Mouse (Mus musculus) forebrain, embryonic 10.5 days (tissue): ENCODE data around the gene Ptprz1. TPM values are rescaled to one million over a fixed set of nuclear protein-coding genes. Genes with fewer than 3 reads are reported as not detected.

Experiments
- DNase-seq: peaks from one replicate; pipeline ENCODE4 v3.0.0-alpha.2; 2017; ENCODE audit warnings: low spot score; ENCODE audit errors: extremely low spot score
- H3K27ac ChIP-seq: fragments of 300-500 bp; sonication (generic); 2 replicates; pipeline ENCODE4 v1.5.1; 2016; ENCODE audit warnings: mild to moderate bottlenecking
- H3K27me3 ChIP-seq: fragments of 300-500 bp; sonication (generic); 2 replicates; pipeline ENCODE4 v1.6.1; 2016; ENCODE audit warnings: mild to moderate bottlenecking; ENCODE audit not compliant: poor library complexity, severe bottlenecking
- H3K36me3 ChIP-seq: fragments of 300-500 bp; sonication (generic); replicated peaks from 2 replicates; pipeline ENCODE4 v1.6.1; 2016; ENCODE audit warnings: mild to moderate bottlenecking, moderate library complexity
- H3K4me1 ChIP-seq: fragments of 300-500 bp; sonication (generic); 2 replicates; pipeline ENCODE4 v1.6.1; 2016
- H3K4me3 ChIP-seq: fragments of 300-500 bp; sonication (generic); 2 replicates; pipeline ENCODE4 v1.5.1; 2016; ENCODE audit warnings: mild to moderate bottlenecking, moderate library complexity
- H3K9me3 ChIP-seq: fragments of 300-500 bp; sonication (generic); 2 replicates; pipeline ENCODE4 v1.6.1; 2016; ENCODE audit warnings: mild to moderate bottlenecking, moderate library complexity
- WGBS: fragments of 180-500 bp; shearing (Covaris S2); methylation state at CpG from one replicate; pipeline ENCODE4 v1.1.7; 2016; 5-methylcytosine and 5-hydroxymethylcytosine counted together
- polyA plus RNA-seq: library from polyadenylated mRNA; unstranded; fragments of >200 nt; fragmentation: Nextera tagmentation; extraction: Ambion mirVana; gene quantifications from 2 replicates; pipeline ENCODE4 v1.2.1, GENCODE M21; 2016

Gene Ptprz1
- 52.2 and 53.1 TPM in 2 replicates for polyA plus RNA-seq

DNA sequence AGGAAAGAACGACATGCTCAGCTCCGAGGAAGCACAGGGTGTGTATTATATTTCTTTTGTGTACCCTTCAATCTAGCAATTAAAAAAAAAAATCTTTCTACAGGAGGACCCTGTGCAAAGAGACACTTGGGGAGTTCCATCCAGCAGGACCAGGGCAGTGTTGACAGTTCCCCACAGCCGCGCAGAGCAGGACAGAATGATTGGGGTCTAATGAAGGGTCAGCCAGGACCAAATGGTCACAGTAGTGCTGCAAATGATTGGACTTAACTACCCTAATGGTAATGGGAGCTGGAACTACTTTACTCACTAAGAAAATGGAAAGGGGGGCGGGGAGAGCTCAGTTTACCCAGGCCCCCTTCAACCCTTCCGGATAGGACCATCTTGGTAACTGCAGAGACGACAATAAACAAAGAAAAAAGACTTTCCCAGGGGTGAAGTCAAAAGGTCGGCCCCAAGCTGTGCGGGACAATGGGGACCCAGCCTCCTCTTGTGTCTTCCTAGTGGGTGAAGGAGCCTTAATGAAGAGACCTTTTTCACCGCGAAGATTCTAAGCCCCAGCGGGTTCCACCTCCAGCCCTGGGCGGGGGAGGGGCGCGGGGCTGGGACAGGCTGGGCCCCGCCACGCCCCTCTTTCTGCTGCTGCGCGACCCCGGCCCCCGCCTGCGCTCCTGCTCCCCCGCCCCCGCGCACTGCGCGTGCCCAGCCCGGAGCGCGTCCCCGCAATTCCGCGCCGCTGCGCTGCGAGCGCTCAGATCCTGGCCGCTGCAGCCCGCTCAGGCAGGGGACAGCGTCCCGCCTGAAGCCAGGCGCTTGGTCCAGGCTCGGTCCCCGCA is at the start of gene Ptprz1:
Gene Ptprz1 (plus strand): TSS at position 722 of the 833 bp plus-strand sequence.
- H3K4me1 ChIP-seq = peaks cover 59% of the 10 kb centered on the region
- under 1% methylated on average over 44 of the region's 44 CpGs for WGBS
- peaks cover 4% of the 10 kb centered on the region; the same call in 1 of the 2 replicates for H3K36me3 ChIP-seq
- DNase-seq = peak; percentile 85
- H3K27ac ChIP-seq = peak within 1 kb of the TSS; percentile 92
- H3K4me3 ChIP-seq = peak within 1 kb of the TSS; percentile 85
- H3K27me3 ChIP-seq = peaks cover 22% of the 10 kb centered on the region
- H3K9me3 ChIP-seq = no peaks in the 10 kb centered on the region

GRCm38 (mm10) chr6:22833637-22834036 is 41.7 kb upstream of the Ptprz1 start:
- H3K27me3 ChIP-seq = no peaks in the 10 kb centered on the region
- peaks cover 31% of the 10 kb centered on the region for H3K4me1 ChIP-seq
- H3K9me3 ChIP-seq = no peaks in the 10 kb centered on the region
- H3K4me3 ChIP-seq = no peak overlapping the region
- H3K36me3 ChIP-seq = no peaks in the 10 kb centered on the region
- 13% methylated on average over 7 of the region's 7 CpGs for WGBS
- DNase-seq = peak; percentile 45
- peak overlapping the region; percentile 75 for H3K27ac ChIP-seq

GRCm38 (mm10) chr6:22834100-22834970 is 41.0 kb upstream of the Ptprz1 start:
- DNase-seq = peak; percentile 28
- 65% methylated on average over 19 of the region's 19 CpGs for WGBS
- peak overlapping the region; percentile 75 for H3K27ac ChIP-seq

DNA sequence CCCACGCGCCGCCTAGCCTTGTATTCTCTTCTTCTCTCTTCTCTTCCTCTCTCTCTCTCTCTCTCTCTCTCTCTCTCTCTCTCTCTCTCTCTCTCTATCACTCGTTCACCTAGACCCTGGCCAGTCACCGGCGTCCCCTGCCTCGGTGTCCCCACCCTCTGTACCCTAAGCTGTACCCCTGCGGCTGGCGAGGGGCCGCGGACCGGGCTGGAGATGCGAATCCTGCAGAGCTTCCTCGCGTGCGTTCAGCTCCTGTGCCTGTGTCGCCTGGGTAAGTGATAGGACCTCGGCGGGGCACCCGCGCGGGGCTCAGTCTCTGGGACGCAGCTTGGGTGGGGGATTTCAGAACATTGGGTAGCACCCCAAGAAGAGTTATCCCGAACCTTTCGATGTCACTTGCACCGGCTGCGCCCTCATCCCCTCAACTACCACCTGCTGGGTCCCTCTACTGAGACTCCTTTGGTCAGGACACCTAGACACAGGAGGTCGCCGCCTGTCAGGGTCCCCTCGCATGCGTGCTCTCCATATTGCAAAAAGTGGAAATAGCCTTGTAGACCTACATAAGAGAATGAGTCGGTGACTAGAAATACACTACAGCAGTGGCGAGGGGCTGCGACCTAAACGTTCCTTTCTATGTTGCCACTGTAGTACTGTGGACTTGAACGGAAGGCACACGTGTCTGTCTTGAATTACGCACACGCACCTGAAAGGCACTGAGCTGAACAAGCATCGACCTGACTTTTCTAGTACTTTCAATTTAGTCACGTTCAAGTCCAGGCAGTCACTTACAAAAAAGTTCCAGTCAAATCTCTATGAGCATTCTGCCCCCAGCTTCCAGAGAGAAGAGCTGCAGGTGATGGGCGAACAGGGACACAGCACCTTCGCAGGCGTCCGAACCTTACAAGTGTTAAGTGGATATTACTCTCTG is 576 bp downstream of the Ptprz1 start:
- Histone ChIP-seq H3K4me3 (peak overlapping the region; percentile 85), H3K27ac (peak overlapping the region; percentile 92), H3K27me3 (peaks cover 22% of the 10 kb centered on the region), H3K4me1 (peaks cover 59% of the 10 kb centered on the region), H3K36me3 (peaks cover 8% of the 10 kb centered on the region; the same call in 1 of the 2 replicates), H3K9me3 (no peaks in the 10 kb centered on the region)
- DNase-seq = no peak
- 1% methylated on average over 45 of the region's 45 CpGs for WGBS

More at GRCm38 (mm10) chr6:22834100-22834970, 41.0 kb upstream of the Ptprz1 start:
- Histone ChIP-seq H3K4me1 (peaks cover 31% of the 10 kb centered on the region), H3K36me3 (no peaks in the 10 kb centered on the region), H3K9me3 (no peaks in the 10 kb centered on the region), H3K27me3 (no peaks in the 10 kb centered on the region), H3K4me3 (no peak overlapping the region)

DNA sequence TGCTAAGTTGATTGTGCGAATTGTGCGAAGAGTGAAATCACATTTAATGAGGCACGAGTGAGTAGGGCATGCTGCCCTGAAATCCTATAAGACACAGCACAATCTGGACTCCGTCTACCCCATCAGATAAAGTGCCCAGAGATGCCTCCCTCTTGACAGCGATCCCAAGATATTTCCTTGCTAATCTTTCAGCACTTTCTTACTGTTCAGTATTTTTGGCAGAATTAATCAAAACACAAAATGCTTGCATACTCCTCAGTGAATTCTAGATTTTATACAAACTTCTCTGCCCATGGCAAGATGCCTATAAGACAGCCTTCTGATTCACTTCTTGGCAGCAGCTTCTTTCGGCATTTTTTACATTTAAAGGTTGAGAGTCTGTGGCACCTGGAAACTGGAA is 12.7 kb downstream of the Ptprz1 start:
- WGBS = 96% methylated on average over 6 of the region's 6 CpGs
- Histone ChIP-seq H3K9me3 (no peaks in the 10 kb centered on the region), H3K4me3 (no peak overlapping the region), H3K36me3 (peaks cover 28% of the 10 kb centered on the region), H3K4me1 (peaks cover 8% of the 10 kb centered on the region), H3K27ac (no peak overlapping the region), H3K27me3 (no peaks in the 10 kb centered on the region)
- no peak for DNase-seq

GRCm38 (mm10) chr6:22889333-22889732 is 14.0 kb downstream of the Ptprz1 start:
- Histone ChIP-seq H3K27me3 (no peaks in the 10 kb centered on the region), H3K36me3 (peaks cover 28% of the 10 kb centered on the region), H3K27ac (no peak overlapping the region), H3K4me1 (peaks cover 3% of the 10 kb centered on the region; the same call in 1 of the 2 replicates), H3K4me3 (no peak overlapping the region), H3K9me3 (no peaks in the 10 kb centered on the region)
- no peak for DNase-seq
- 95% methylated on average over 8 of the region's 8 CpGs for WGBS

DNA sequence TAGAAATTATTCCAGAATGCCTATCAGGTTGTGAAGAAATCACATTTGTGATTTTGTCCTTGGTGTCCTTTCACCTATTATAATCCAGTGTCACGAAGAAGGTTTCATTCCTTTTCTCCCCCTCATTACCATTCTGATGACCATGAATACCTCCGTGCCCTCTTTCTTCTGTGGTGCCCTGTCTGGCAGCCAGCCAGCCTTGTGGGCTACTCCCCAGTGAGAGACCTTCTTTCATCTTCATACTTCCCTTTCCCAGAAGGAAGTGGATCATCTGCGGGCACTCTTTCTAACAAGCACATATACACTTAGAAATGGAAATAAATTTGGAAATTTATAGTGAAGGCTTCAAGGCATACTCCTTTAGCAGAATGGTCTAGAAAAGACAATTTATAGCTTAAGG is 26.7 kb downstream of the Ptprz1 start:
- no peak overlapping the region for H3K27ac ChIP-seq

DNA sequence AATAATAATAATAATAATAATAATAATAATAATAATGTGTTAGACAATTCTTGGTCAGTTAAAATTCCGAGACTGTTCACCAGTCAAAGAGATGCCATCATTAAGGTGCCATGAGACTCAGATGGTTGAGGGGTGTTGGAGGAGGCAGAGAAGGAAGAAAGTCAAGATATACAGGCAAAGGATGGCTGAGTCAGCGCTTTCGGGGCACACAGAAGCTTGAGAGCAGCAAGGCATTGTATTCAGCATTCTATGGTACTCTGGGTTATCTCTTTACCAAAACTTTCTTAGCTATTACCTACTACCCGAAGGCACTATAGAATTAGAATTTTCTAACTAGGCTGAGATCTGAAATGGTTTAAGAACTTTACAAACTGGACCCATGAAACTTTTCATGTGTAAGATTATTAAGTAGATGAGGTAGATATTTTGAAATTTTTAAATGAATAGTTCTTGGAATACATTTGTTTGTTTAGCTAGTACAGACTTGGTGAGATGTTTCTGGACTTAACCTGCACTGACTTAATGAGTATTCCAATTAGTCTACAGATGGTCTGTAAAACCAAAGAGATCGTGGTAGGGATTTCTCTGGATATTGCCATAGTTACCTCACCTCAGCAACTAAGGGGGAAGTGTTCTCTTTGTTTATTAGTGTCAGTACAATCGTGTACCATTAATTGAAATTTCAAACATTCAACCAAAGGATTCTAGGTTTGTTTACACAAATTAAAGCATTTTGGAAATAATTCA is 33.4 kb downstream of the Ptprz1 start:
- Histone ChIP-seq H3K4me3 (no peak overlapping the region), H3K27ac (no peak overlapping the region), H3K9me3 (no peaks in the 10 kb centered on the region), H3K4me1 (peaks cover 18% of the 10 kb centered on the region), H3K27me3 (no peaks in the 10 kb centered on the region), H3K36me3 (no peaks in the 10 kb centered on the region)
- 83% methylated on average over 6 of the region's 6 CpGs for WGBS
- DNase-seq = no peak

More for the DNA sequence above, 26.7 kb downstream of the Ptprz1 start:
- no peak overlapping the region for H3K4me3 ChIP-seq
- no peak for DNase-seq
- H3K27me3 ChIP-seq = no peaks in the 10 kb centered on the region
- no peaks in the 10 kb centered on the region for H3K9me3 ChIP-seq
- peaks cover 7% of the 10 kb centered on the region; the same call in 1 of the 2 replicates for H3K4me1 ChIP-seq
- WGBS = 78% methylated on average over 3 of the region's 3 CpGs
- peaks cover 5% of the 10 kb centered on the region; the same call in 1 of the 2 replicates for H3K36me3 ChIP-seq

DNA sequence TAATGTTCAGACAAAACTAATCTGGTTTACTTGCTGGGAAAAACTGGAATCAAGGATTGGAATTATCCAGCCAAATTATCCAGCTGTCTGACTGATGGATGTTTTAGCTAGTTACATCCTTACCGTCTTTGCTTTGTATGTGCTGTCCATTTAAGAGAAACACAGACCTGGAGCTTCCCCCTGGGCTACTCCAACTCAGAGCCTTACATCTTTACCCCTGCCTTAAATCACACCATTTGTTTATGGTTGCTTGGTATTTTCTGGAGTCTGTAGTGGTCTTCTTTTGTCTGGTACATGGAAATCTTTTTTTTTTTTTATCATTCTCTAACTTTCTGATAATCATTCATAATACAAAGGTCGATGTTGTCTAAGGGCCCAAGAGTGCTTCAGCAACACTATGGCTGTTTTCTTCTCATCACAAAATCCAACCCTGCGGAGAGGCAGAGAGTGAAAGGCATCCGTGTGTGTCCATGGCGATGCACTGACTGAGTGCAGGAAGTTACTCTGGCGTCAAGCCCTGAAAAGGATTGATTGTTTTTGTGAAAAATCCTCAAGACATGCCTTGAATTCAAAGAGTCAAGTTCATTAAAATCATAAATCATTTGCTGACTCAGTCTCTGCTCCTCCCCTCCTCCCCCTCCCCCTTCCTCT is 34.1 kb downstream of the Ptprz1 start:
- no peak for DNase-seq
- Histone ChIP-seq H3K4me1 (peaks cover 18% of the 10 kb centered on the region), H3K27ac (0 out of 2 replicates have a peak overlapping the region, but pooled peaks have one; percentile 44), H3K4me3 (no peak overlapping the region), H3K36me3 (peaks cover 2% of the 10 kb centered on the region; the same call in 1 of the 2 replicates), H3K27me3 (no peaks in the 10 kb centered on the region), H3K9me3 (no peaks in the 10 kb centered on the region)
- WGBS = 56% methylated on average over 6 of the region's 6 CpGs

- Histone ChIP-seq H3K27me3 (no peaks in the 10 kb centered on the region), H3K9me3 (peaks cover 1% of the 10 kb centered on the region), H3K4me1 (peaks cover 18% of the 10 kb centered on the region), H3K36me3 (peaks cover 7% of the 10 kb centered on the region), H3K4me3 (no peak overlapping the region), H3K27ac (no peak overlapping the region)
- DNase-seq = no peak
- WGBS = 57% methylated on average over 4 of the region's 4 CpGs
Measured at GRCm38 (mm10) chr6:22909908-22910260, 34.6 kb downstream of the Ptprz1 start.

DNA sequence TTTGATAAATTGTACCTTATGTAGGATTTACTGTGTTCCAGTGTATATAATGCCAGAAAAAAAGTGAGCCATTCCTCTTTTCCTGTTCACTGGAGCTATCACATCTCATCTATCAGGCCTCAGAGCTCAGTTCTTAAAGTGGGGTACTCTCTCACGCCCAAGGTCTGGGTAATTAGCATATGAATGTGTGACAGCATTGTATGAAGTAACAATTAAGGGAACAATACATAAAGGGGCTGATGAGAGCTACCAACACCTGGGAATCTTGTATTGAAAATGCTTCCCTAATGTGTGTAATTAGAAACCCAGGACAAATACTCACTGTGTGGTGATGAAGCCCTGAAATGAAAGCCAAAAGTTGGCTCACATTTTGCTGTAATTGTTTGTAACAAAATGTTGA is 47.6 kb downstream of the Ptprz1 start:
- 2% methylated on average over 1 of the region's 1 CpGs for WGBS
- no peak for DNase-seq
- H3K36me3 ChIP-seq = peaks cover 9% of the 10 kb centered on the region; the same call in 1 of the 2 replicates
- H3K27ac ChIP-seq = peak overlapping the region; percentile 75; the same call in 1 of the 2 replicates
- no peak overlapping the region for H3K4me3 ChIP-seq
- H3K4me1 ChIP-seq = peaks cover 22% of the 10 kb centered on the region
- H3K9me3 ChIP-seq = no peaks in the 10 kb centered on the region
- no peaks in the 10 kb centered on the region for H3K27me3 ChIP-seq
